Mouse (Mus musculus) thymus, adult 2 months (tissue): ENCODE results near the gene Dhrs7b. TPM values are rescaled to one million over a fixed set of nuclear protein-coding genes. Genes with fewer than 3 reads are reported as not detected.
"Not testable (repeated sequence)": the region's sequence is repeated elsewhere in the genome, so short reads cannot be mapped to it uniquely, and the experiment has no call there.

ENCODE experiments used
- DNase-seq: peaks from one replicate; pipeline ENCODE4 v3.0.0; 2021
- H3K27ac ChIP-seq: fragments of 200-500 bp; 2 replicates; pipeline ENCODE4 v1.5.1; 2012; ENCODE audit warnings: low read length, control low read depth; ENCODE audit not compliant: control insufficient read depth, insufficient read depth
- H3K27me3 ChIP-seq: fragments of 200-500 bp; 2 replicates; pipeline ENCODE4 v1.6.1; 2012; ENCODE audit warnings: mild to moderate bottlenecking, low read length, moderate library complexity, mixed read lengths; ENCODE audit not compliant: control insufficient read depth, insufficient read depth
- H3K36me3 ChIP-seq: fragments of 200-500 bp; 2 replicates; pipeline ENCODE4 v1.6.1; 2012; ENCODE audit warnings: mild to moderate bottlenecking, low read length, moderate library complexity; ENCODE audit not compliant: control insufficient read depth, insufficient read depth
- H3K4me1 ChIP-seq: fragments of 200-500 bp; replicated peaks from 2 replicates; pipeline ENCODE4 v1.6.1; 2012; ENCODE audit warnings: low read length; ENCODE audit not compliant: control insufficient read depth, insufficient read depth
- H3K4me3 ChIP-seq: fragments of 200-500 bp; 2 replicates; pipeline ENCODE4 v1.5.1; 2012; ENCODE audit warnings: mild to moderate bottlenecking, low read length, control low read depth, moderate library complexity; ENCODE audit not compliant: control insufficient read depth, insufficient read depth
- CTCF ChIP-seq: fragments of 200-500 bp; IDR thresholded peaks from 2 replicates; pipeline ENCODE4 v1.5.1; 2012; ENCODE audit warnings: mild to moderate bottlenecking, control low read depth, low read length, moderate library complexity, borderline replicate concordance; ENCODE audit not compliant: control insufficient read depth, poor library complexity, insufficient read depth; ENCODE audit errors: extremely low read depth
- POLR2A ChIP-seq: fragments of 200-500 bp; IDR thresholded peaks from 2 replicates; pipeline ENCODE4 v1.6.1; 2012; ENCODE audit warnings: mild to moderate bottlenecking, low read length, control low read depth, moderate library complexity; ENCODE audit not compliant: control insufficient read depth, poor library complexity, insufficient read depth; ENCODE audit errors: extremely low read depth
- WGBS: fragments of 180-500 bp; shearing (Covaris S2); methylation state at CpG from one replicate; pipeline ENCODE4 v1.1.7; 2018; 5-methylcytosine and 5-hydroxymethylcytosine counted together
- polyA plus RNA-seq: library from polyadenylated mRNA; depleted of rRNA; stranded (reverse); fragments of >200 nt; gene quantifications from 2 replicates; pipeline ENCODE4 v1.2.3, GENCODE M21; 2012

Dhrs7b gene
- polyA plus RNA-seq, 1 experiment, result 17.3 TPM

- Histone ChIP-seq H3K36me3 (no peaks in the 10 kb centered on the region), H3K27me3 (no peaks in the 10 kb centered on the region), H3K27ac (peak overlapping the region; percentile 8), H3K4me3 (no peak overlapping the region), H3K4me1 (peaks cover 24% of the 10 kb centered on the region)
- TF ChIP-seq POLR2A (no peak), CTCF (0 out of 2 replicates have a peak, but pooled peaks have one; percentile 23)
- WGBS, result 62% methylated on average over 6 of the region's 6 CpGs
- no peak for DNase-seq
Observed at GRCm38 (mm10) chr11:60873101-60873500, 42.7 kb downstream of the Dhrs7b start.

DNA sequence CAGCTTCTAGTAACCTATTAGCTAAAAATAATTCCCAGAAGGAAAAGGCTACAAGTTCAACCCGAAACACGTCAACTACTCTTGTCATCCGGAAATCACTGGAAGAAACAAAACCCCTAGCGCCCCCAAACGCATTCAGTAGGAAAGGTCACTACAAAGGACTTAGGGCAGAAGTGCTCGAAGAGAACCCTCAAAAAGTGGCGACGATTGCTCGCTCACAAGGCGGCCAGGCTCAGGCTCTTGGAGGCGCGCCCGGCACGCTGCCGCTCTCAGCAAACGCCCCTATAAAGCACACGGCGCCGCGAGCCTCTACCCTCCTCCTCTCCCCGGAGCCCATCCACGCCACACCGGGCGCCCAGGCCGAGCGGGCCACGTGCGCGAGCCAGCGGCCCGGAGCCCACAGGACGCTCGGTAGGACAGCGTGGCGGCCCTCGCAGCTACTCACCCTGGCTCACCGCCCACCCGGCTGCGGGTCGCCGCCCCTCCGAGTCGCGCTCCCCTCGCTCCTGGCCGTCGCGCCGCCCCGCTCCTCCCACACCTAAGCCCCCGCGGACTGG, 47.7 kb downstream of the Dhrs7b start:
- no peaks in the 10 kb centered on the region for H3K27me3 ChIP-seq
- H3K27ac ChIP-seq, result no peak overlapping the region
- H3K4me1 ChIP-seq, result peaks cover 19% of the 10 kb centered on the region
- H3K4me3 ChIP-seq, result peak overlapping the region; percentile 73
- peak; percentile 53 for DNase-seq
- no peaks in the 10 kb centered on the region for H3K36me3 ChIP-seq
- TF ChIP-seq POLR2A (no peak), CTCF (no peak)
- WGBS, result under 1% methylated on average over 52 of the region's 52 CpGs

DNA sequence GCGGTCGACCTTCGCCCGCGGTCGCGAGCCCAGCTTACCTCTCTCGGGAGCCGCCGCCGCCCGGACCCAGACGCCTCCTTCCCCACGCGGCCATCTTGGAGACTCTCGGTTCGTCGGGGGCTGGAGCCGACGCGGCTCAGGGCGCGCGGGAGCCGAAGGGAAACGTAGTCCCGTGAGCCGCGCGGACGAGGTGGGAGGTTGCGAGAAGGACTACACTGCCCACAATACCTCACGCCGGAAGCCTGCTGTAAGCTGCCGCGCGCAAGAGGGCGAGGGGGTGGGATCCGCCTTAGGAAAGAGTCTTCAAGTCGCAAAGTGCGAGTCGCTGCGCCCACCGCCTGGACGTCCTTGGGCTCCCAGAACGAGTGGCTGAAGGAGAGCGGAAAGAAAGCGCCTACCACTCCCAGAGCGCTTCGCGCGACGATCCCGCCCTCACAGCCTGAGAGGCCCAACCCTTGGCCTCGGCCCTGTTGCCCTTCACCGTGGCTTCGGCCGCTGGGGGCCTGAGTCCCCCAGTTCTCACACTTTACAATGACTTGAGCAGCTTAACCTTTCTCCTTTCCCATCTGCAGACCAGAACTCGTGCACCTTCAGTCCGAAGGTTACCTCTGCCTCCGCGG, 48.4 kb downstream of the Dhrs7b start, which contains the start of gene Tmem11:
Gene Tmem11 (minus strand): TSS at position 598 of the 620 bp plus-strand sequence.
- H3K27me3 ChIP-seq, result no peaks in the 10 kb centered on the region
- H3K4me1 ChIP-seq, result peaks cover 14% of the 10 kb centered on the region
- H3K36me3 ChIP-seq, result no peaks in the 10 kb centered on the region
- H3K27ac ChIP-seq, result peak within 1 kb of the TSS; percentile 85
- TF ChIP-seq POLR2A (peak; percentile 67), CTCF (0 out of 2 replicates have a peak, but pooled peaks have one; percentile 6)
- peak within 1 kb of the TSS; percentile 73 for H3K4me3 ChIP-seq
- under 1% methylated on average over 62 of the region's 62 CpGs for WGBS
- peak; percentile 94 for DNase-seq

- H3K36me3 ChIP-seq, result no peaks in the 10 kb centered on the region
- peak overlapping the region; percentile 72 for H3K4me3 ChIP-seq
- peak overlapping the region; percentile 85 for H3K27ac ChIP-seq
- H3K27me3 ChIP-seq, result no peaks in the 10 kb centered on the region
- TF ChIP-seq CTCF (no peak), POLR2A (no peak)
- H3K4me1 ChIP-seq, result peaks cover 9% of the 10 kb centered on the region
- WGBS, result 2% methylated on average over 11 of the region's 11 CpGs
- DNase-seq, result peak; percentile 51
Observed at GRCm38 (mm10) chr11:60879423-60879822, 49.0 kb downstream of the Dhrs7b start.

- no peak overlapping the region for H3K27ac ChIP-seq
- no peaks in the 10 kb centered on the region for H3K36me3 ChIP-seq
- H3K4me3 ChIP-seq, result no peak overlapping the region
- peaks cover 2% of the 10 kb centered on the region for H3K4me1 ChIP-seq
- no peak for DNase-seq
- WGBS, result over 99% methylated on average over 4 of the region's 4 CpGs
- H3K27me3 ChIP-seq, result no peaks in the 10 kb centered on the region
- no peak for TF ChIP-seq POLR2A
- no peak for TF ChIP-seq CTCF
Observed at GRCm38 (mm10) chr11:60880559-60880958, 50.1 kb downstream of the Dhrs7b start.

DNA sequence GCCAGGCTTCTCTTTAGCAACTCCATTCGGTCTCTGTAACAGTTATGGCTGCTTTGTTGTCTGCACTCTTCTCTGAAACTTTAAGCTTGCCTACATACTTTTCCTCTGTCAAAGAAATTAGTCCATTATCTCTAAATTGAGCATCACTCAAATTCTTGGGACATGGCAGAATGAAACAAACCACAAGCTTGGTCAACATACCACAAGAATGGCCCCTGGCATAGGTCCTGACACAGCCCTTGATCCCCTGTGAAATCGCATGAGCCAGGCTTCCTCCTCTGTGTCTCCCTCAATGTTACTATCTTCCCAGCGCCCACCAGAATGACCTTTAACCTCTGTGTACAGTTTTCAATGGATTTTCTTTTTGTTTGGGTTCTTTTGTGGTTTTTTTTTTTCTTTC, 52.0 kb downstream of the Dhrs7b start:
- Histone ChIP-seq H3K4me3 (no peak overlapping the region), H3K4me1 (no peaks in the 10 kb centered on the region), H3K27ac (no peak overlapping the region), H3K36me3 (no peaks in the 10 kb centered on the region), H3K27me3 (no peaks in the 10 kb centered on the region)
- 85% methylated on average over 3 of the region's 3 CpGs for WGBS
- DNase-seq, result no peak
- no peak for TF ChIP-seq CTCF
- no peak for TF ChIP-seq POLR2A

GRCm38 (mm10) chr11:60886986-60887385, 56.6 kb downstream of the Dhrs7b start:
- H3K4me1 ChIP-seq, H3K36me3 ChIP-seq, H3K4me3 ChIP-seq, H3K27me3 ChIP-seq, DNase-seq, H3K27ac ChIP-seq: not testable (repeated sequence)
- 95% methylated on average over 2 of the region's 3 CpGs for WGBS
